Mouse (Mus musculus) neural tube, embryonic 14.5 days (tissue): ENCODE data around the gene Ap3m1. TPM values are rescaled to one million over a fixed set of nuclear protein-coding genes. Genes with fewer than 3 reads are reported as not detected.

Source experiments
- ATAC-seq: fragments of 200-750 bp; cut with Nextera tagmentation; 2 replicates; pipeline ENCODE4 v1.8.0; 2017; ENCODE audit warnings: low read depth, mild to moderate bottlenecking, moderate TSS enrichment, moderate library complexity
- H3K27ac ChIP-seq: fragments of 300-500 bp; sonication (generic); 2 replicates; pipeline ENCODE4 v1.5.1; 2014; ENCODE audit warnings: low read depth, mild to moderate bottlenecking, control low read depth, low read length, moderate library complexity, mixed read lengths
- H3K27me3 ChIP-seq: fragments of 300-500 bp; sonication (generic); 2 replicates; pipeline ENCODE4 v1.6.1; 2014; ENCODE audit warnings: low read length; ENCODE audit not compliant: control insufficient read depth, insufficient read depth
- H3K36me3 ChIP-seq: fragments of 300-500 bp; sonication (generic); 2 replicates; pipeline ENCODE4 v1.6.1; 2014; ENCODE audit warnings: low read length, mixed read lengths; ENCODE audit not compliant: control insufficient read depth, insufficient read depth
- H3K4me1 ChIP-seq: fragments of 300-500 bp; sonication (generic); 2 replicates; pipeline ENCODE4 v1.6.1; 2014; ENCODE audit warnings: low read length; ENCODE audit not compliant: control insufficient read depth, insufficient read depth
- H3K4me2 ChIP-seq: fragments of 300-500 bp; sonication (generic); 2 replicates; pipeline ENCODE4 v1.6.1; 2014; ENCODE audit warnings: mild to moderate bottlenecking, low read depth, low read length, control low read depth
- H3K4me3 ChIP-seq: fragments of 300-500 bp; sonication (generic); 2 replicates; pipeline ENCODE4 v1.5.1; 2014; ENCODE audit warnings: low read depth, low read length, control low read depth, mixed read lengths
- H3K9ac ChIP-seq: fragments of 300-500 bp; sonication (generic); replicated peaks from 2 replicates; pipeline ENCODE4 v1.6.1; 2014; ENCODE audit warnings: low read depth, mild to moderate bottlenecking, control low read depth, low read length, mixed read lengths
- H3K9me3 ChIP-seq: fragments of 300-500 bp; sonication (generic); 2 replicates; pipeline ENCODE4 v1.6.1; 2016; ENCODE audit warnings: low read length; ENCODE audit not compliant: control insufficient read depth
- WGBS: fragments of 180-500 bp; shearing (Covaris S2); extraction: QIAGEN DNeasy Blood & Tissue Kit; methylation state at CpG from one replicate; pipeline ENCODE4 v1.1.7; 2014; 5-methylcytosine and 5-hydroxymethylcytosine counted together
- polyA plus RNA-seq: library from polyadenylated mRNA; unstranded; fragments of >200 nt; fragmentation: Nextera tagmentation; extraction: Ambion mirVana; gene quantifications from 2 replicates; pipeline ENCODE4 v1.2.1, GENCODE M21; 2014

The Ap3m1 gene
- polyA plus RNA-seq, 1 experiment from 2014 or later, result 95.6 TPM

DNA sequence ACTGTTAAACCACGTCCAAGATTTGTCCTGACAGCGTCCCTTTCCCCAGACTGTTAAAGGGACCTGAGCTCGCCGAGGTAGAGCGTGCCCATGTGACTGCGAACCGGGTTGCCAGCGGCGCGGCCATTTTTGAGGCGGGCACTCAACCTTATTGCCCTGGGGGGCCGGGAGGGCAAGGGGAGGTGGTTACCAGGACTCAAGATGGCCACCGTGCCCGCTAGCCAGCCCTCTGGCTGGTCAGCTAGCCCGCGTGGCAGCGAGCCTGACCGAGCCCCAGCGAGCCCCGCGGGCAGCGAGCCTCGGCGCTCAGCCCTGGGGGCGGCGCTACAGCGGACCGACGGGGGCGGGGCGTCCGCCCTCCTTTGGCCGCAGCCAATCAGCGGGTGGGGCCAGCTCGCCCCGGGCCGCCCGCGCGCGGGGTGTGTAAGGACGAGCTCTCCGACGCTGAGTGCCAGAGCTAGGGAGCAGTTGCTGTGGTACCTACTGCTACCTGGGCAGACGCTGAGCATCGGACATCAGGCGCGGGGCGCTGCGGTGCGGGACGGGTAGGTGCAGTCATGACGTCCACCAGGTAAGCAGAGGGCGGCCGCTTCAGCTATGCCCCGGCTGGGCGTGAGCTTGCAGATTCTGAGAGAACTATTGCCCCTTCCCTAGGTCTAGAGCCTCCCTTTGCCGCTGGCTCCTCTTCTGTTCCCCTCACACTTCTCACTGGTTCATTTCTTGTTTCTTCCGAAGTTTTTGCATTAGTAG, 23.6 kb upstream of the Ap3m1 start:
- H3K4me1 ChIP-seq, result peaks cover 7% of the 10 kb centered on the region; the same call in 1 of the 2 replicates
- no peaks in the 10 kb centered on the region for H3K27me3 ChIP-seq
- H3K9me3 ChIP-seq, result no peaks in the 10 kb centered on the region
- peak overlapping the region; percentile 64 for H3K9ac ChIP-seq
- H3K4me3 ChIP-seq, result peak overlapping the region; percentile 59
- peak; percentile 98 for ATAC-seq
- H3K27ac ChIP-seq, result peak overlapping the region; percentile 73
- WGBS, result under 1% methylated on average over 57 of the region's 59 CpGs
- H3K4me2 ChIP-seq, result peak overlapping the region; percentile 70
- H3K36me3 ChIP-seq, result no peaks in the 10 kb centered on the region

DNA sequence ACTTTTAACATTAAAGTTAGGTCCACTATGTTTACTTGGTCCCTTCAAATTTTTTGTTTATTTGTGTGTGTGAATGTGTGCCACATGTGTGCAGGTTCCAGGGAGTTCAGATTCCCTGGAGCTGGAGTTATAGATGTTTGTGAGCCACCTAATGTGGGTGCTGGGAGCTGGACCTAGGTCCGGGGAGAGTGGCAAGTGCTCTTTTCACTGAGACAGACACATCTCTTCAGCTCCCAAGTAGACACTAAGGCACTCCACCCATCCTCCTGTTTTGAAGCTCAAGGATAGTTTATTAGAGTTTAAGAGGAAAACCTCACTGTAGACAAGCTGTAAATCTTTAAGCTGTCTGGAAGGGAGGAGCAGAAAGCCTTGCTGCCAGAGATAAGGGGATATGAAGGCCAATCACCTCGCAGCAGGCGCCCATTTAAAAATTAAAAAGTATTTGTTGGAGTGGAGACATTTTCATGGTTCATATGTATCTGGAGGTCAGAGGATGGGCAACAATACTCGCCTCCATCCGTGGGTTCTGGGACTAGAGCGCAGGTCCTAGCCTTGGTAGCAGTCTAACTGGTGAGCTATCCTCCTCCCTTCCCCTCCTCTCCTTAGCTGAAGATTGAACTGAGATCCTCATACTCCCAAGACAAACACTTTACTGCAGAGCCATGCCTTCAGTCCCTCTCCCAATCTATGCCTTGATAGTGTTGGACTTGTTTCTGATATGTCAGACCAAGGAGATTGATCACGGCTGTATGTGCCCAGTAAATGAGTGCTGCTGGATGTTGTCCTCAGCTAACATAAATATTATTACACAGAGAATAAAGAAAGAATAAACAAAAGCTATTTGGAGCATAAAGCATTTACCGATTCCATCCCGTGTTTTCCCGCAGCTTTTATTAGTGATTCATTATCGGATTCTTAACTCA, 22.4 kb upstream of the Ap3m1 start:
- H3K4me3 ChIP-seq, result peak overlapping the region; percentile 59; the same call in 1 of the 2 replicates
- no peaks in the 10 kb centered on the region for H3K9me3 ChIP-seq
- no peak overlapping the region; the same call in 1 of the 2 replicates for H3K4me2 ChIP-seq
- H3K4me1 ChIP-seq, result peaks cover 7% of the 10 kb centered on the region; the same call in 1 of the 2 replicates
- no peaks in the 10 kb centered on the region for H3K36me3 ChIP-seq
- 61% methylated on average over 11 of the region's 11 CpGs for WGBS
- H3K9ac ChIP-seq, result no peak overlapping the region; the same call in 1 of the 2 replicates
- H3K27ac ChIP-seq, result no peak overlapping the region
- ATAC-seq, result no peak
- no peaks in the 10 kb centered on the region for H3K27me3 ChIP-seq

- Histone ChIP-seq H3K9ac (no peak overlapping the region), H3K27me3 (no peaks in the 10 kb centered on the region), H3K4me2 (no peak overlapping the region), H3K27ac (no peak overlapping the region), H3K36me3 (no peaks in the 10 kb centered on the region), H3K4me3 (no peak overlapping the region), H3K4me1 (peaks cover 7% of the 10 kb centered on the region; the same call in 1 of the 2 replicates), H3K9me3 (no peaks in the 10 kb centered on the region)
- ATAC-seq, result no peak
- 67% methylated on average over 3 of the region's 3 CpGs for WGBS
These were observed 21.7 kb upstream of the Ap3m1 start for GRCm38 (mm10) chr14:21073981-21074380.

DNA sequence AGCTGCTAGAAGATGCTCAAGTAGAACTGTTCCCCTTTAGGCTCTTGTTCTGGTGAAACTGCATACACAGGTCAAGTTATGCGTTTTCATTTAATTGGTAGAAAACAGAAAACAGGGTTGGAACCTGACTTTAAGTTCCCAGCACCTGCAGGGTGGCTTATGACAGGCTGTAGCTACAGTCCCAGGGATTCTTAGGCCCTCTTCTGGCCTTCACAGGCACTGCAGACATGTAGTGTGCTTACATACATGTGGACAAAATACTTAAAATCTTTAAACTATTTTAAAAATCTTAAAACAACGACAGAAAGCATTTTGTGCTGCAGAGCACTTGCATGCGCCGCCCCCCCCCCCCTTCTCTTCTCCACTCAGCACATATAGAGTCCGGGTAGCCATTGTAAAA, 17.3 kb upstream of the Ap3m1 start:
- Histone ChIP-seq H3K4me3 (no peak overlapping the region), H3K4me1 (no peaks in the 10 kb centered on the region), H3K27me3 (no peaks in the 10 kb centered on the region), H3K4me2 (no peak overlapping the region), H3K36me3 (no peaks in the 10 kb centered on the region), H3K9me3 (no peaks in the 10 kb centered on the region), H3K27ac (no peak overlapping the region), H3K9ac (no peak overlapping the region)
- no peak for ATAC-seq
- WGBS, result 94% methylated on average over 4 of the region's 5 CpGs

DNA sequence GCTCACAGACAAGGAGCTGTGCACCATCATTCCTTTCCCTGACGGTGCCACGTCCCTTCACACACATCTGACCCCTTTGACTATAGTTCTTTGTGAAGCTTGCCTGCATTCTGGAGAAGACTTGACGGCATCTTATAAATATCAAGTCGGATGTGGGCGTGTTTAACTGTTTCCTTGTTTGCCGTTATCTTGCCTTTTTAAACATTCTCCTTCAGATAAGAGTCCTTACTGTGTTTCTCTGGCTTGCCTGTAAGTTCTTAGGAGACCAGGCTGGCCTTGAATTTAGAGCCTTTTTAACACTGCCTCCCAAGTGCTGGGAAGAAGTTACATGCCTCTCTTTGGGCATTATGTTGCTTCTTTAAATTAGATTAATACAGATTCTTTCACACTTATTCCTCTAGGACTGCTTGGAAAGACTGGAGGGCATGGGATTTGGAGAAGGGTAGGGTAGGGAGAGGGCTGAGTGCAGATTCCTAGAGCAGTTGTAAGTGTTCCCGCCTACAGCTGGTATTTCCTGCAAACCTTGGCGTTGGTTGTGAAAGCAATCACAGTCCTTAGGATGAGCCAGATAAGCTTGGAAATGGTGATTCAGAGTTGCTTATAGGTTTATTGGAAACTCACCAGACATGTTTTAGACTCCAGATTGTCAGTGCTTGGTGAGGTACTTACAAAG, 13.3 kb upstream of the Ap3m1 start:
- no peak overlapping the region for H3K4me3 ChIP-seq
- H3K27ac ChIP-seq, result no peak overlapping the region
- H3K27me3 ChIP-seq, result no peaks in the 10 kb centered on the region
- H3K9ac ChIP-seq, result no peak overlapping the region
- no peaks in the 10 kb centered on the region for H3K36me3 ChIP-seq
- WGBS, result 76% methylated on average over 8 of the region's 8 CpGs
- H3K9me3 ChIP-seq, result no peaks in the 10 kb centered on the region
- H3K4me2 ChIP-seq, result no peak overlapping the region
- no peaks in the 10 kb centered on the region for H3K4me1 ChIP-seq
- ATAC-seq, result no peak

DNA sequence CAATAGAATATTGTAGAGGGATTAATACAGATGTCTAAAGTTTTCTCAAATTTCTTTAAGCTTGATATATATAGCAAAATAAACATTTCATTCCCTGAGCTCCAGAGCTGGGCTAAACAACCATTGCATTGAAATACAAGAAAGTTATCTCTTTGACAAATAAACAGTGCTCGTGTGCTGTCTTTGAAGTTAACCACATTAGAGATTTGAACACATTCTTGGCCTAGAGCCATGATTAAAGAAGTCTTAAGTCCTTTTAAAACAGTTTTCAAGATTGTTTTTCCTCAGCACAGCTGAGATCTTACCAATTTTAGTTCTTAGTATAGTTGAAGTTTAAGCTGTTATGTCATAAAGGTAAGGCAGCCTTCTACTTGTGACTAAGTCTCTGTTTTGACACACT, 12.0 kb upstream of the Ap3m1 start:
- Histone ChIP-seq H3K36me3 (no peaks in the 10 kb centered on the region), H3K9ac (no peak overlapping the region), H3K27ac (no peak overlapping the region), H3K4me2 (no peak overlapping the region), H3K4me3 (no peak overlapping the region), H3K4me1 (no peaks in the 10 kb centered on the region), H3K27me3 (no peaks in the 10 kb centered on the region), H3K9me3 (no peaks in the 10 kb centered on the region)
- 63% methylated on average over 1 of the region's 1 CpGs for WGBS
- ATAC-seq, result no peak

DNA sequence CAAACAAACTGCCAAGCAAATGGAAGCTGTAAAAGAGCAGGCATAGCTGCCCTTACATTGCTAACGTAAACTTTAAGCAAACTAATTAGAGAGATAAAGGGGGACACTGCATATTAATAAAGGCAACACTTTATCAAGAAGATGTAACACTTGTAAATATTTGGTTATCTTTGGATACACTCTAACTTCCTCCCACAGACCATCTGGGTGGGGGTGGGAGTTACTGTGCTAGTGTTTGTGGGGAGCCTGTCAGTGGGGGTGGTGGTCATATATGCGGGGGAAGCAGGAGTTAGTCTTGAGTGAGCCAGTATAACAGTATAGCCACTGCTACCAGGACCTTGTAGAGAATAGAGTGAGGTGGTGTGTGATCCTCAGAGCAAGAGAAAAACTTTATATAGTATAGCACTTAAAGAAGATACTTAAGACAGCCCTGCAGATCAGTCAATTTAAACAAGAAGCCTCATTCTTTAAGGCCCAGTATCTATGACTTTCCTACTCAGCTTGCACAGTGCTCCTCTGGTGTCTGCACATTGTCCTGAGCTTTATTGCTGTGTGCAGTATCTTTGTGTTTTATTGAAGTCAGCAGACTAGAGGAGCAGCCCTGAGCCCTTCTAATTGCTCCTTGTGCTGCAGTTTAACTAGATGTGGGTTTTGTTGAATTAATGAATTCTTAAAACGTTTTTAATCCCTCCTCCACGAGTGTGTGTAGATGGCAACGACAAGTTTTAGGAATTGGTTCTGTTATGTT, 10.6 kb upstream of the Ap3m1 start:
- no peaks in the 10 kb centered on the region for H3K36me3 ChIP-seq
- H3K9ac ChIP-seq, result no peak overlapping the region
- no peak overlapping the region for H3K27ac ChIP-seq
- no peaks in the 10 kb centered on the region for H3K4me1 ChIP-seq
- 52% methylated on average over 5 of the region's 5 CpGs for WGBS
- no peak for ATAC-seq
- H3K9me3 ChIP-seq, result no peaks in the 10 kb centered on the region
- no peak overlapping the region for H3K4me3 ChIP-seq
- no peaks in the 10 kb centered on the region for H3K27me3 ChIP-seq
- no peak overlapping the region for H3K4me2 ChIP-seq

DNA sequence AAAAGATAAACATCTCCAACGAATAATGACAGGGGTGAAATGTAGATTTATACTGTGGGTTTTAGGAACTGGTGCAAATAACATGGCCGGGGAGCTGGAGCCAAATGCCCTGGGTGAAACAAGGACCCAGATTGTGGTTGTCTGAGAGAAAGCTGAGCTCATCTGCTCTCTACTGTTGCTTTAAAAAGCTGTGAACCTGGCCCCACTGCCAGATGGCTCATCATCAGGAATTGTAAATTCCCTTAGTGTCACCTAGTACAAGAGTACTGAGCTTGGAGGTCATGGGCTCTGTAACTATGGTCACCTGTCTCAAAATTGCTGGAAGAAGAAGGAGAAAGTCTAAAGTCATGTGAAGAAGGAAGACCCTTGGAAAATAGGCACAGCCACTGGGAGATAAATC, 6.7 kb upstream of the Ap3m1 start:
- H3K9me3 ChIP-seq, result no peaks in the 10 kb centered on the region
- H3K27me3 ChIP-seq, result no peaks in the 10 kb centered on the region
- no peaks in the 10 kb centered on the region for H3K36me3 ChIP-seq
- no peaks in the 10 kb centered on the region for H3K4me1 ChIP-seq
- H3K4me3 ChIP-seq, result no peak overlapping the region
- WGBS, result 89% methylated on average over 2 of the region's 2 CpGs
- no peak overlapping the region for H3K4me2 ChIP-seq
- H3K27ac ChIP-seq, result no peak overlapping the region
- H3K9ac ChIP-seq, result no peak overlapping the region
- ATAC-seq, result no peak
